Mouse (Mus musculus) heart, embryonic 11.5 days (tissue): ENCODE results near the gene Dcaf17. TPM values are rescaled to one million over a fixed set of nuclear protein-coding genes. Genes with fewer than 3 reads are reported as not detected.

ENCODE experiments used
- ATAC-seq: fragments of 200-750 bp; cut with Nextera tagmentation; replicated peaks from 2 replicates; pipeline ENCODE4 v1.8.0; 2017; ENCODE audit warnings: moderate library complexity; ENCODE audit not compliant: insufficient number of reproducible peaks, low FRiP score, low TSS enrichment
- H3K27ac ChIP-seq: fragments of 300-500 bp; sonication (generic); 2 replicates; pipeline ENCODE4 v1.5.1; 2014; ENCODE audit warnings: mild to moderate bottlenecking, low read depth, low read length
- H3K27me3 ChIP-seq: fragments of 300-500 bp; sonication (generic); 2 replicates; pipeline ENCODE4 v1.6.1; 2014; ENCODE audit warnings: mild to moderate bottlenecking, low read length, mixed read lengths; ENCODE audit not compliant: control insufficient read depth, insufficient read depth
- H3K36me3 ChIP-seq: fragments of 300-500 bp; sonication (generic); 2 replicates; pipeline ENCODE4 v1.6.1; 2014; ENCODE audit warnings: mild to moderate bottlenecking, low read length, moderate library complexity, mixed read lengths; ENCODE audit not compliant: control insufficient read depth, insufficient read depth
- H3K4me1 ChIP-seq: fragments of 300-500 bp; sonication (generic); 2 replicates; pipeline ENCODE4 v1.6.1; 2014; ENCODE audit warnings: low read length; ENCODE audit not compliant: control insufficient read depth, insufficient read depth
- H3K4me2 ChIP-seq: fragments of 300-500 bp; sonication (generic); 2 replicates; pipeline ENCODE4 v1.6.1; 2014; ENCODE audit warnings: mild to moderate bottlenecking, moderate library complexity
- H3K4me3 ChIP-seq: fragments of 300-500 bp; sonication (generic); 2 replicates; pipeline ENCODE4 v1.5.1; 2014; ENCODE audit warnings: low read depth, low read length
- H3K9ac ChIP-seq: fragments of 300-500 bp; sonication (generic); 2 replicates; pipeline ENCODE4 v1.6.1; 2014; ENCODE audit warnings: mild to moderate bottlenecking, low read depth, low read length, moderate library complexity
- H3K9me3 ChIP-seq: fragments of 300-500 bp; sonication (generic); replicated peaks from 2 replicates; pipeline ENCODE4 v1.6.1; 2016; ENCODE audit warnings: low read length; ENCODE audit not compliant: control insufficient read depth
- WGBS: fragments of 180-500 bp; shearing (Covaris S2); extraction: QIAGEN DNeasy Blood & Tissue Kit; methylation state at CpG from one replicate; pipeline ENCODE4 v1.1.7; 2014; ENCODE audit not compliant: insufficient replicate concordance; 5-methylcytosine and 5-hydroxymethylcytosine counted together
- polyA plus RNA-seq: library from polyadenylated mRNA; unstranded; fragments of >200 nt; fragmentation: Nextera tagmentation; extraction: Ambion mirVana; gene quantifications from 2 replicates; pipeline ENCODE4 v1.2.1, GENCODE M21; 2014

The Dcaf17 gene
- polyA plus RNA-seq, 1 experiment from 2014 or later, result 18.1 TPM

DNA sequence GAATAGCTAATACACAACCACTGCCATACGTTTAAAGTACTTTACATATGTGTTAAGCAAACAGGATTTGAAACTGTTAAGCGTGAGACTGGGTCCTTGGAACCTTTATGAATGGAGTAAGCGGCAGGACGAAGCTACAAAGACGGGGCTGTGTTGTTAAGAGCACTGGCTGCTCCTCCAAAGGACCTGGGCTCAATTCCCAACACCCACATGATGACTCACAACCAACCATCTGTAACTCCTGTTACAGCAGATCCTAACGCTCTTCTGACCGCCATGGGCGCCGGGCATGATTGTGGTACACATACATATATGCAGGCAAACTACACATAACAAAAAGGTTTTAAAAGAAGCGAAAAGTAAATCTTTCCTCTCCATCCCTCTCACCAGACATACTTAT is 65.7 kb downstream of the Dcaf17 start:
- ATAC-seq, result no peak
- H3K4me1 ChIP-seq, result peaks cover 7% of the 10 kb centered on the region; the same call in 1 of the 2 replicates
- no peaks in the 10 kb centered on the region for H3K9me3 ChIP-seq
- no peaks in the 10 kb centered on the region for H3K36me3 ChIP-seq
- H3K27me3 ChIP-seq, result peaks cover 10% of the 10 kb centered on the region
- no peak overlapping the region for H3K4me3 ChIP-seq
- H3K27ac ChIP-seq, result no peak overlapping the region
- WGBS, result 83% methylated on average over 10 of the region's 10 CpGs
- no peak overlapping the region for H3K9ac ChIP-seq
- H3K4me2 ChIP-seq, result no peak overlapping the region

DNA sequence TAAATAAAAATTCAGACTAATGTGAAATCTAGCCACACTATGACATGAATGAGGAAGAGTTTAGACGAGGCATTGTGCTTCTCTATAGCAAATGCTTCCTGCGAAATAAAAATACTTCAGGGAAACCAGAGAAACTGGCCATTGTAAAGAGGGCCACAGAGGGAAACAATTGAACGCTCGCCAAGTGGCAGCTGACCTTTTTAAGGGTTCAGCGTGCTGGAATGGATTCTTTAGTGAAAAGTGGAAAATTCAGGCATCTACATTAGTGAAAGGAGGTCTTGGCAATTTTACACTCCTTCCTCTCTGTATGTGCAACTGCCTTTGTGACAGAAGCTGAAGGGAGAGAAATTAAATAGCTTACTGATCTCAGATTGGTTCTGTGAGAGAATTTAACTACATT is 66.3 kb downstream of the Dcaf17 start:
- H3K36me3 ChIP-seq, result no peaks in the 10 kb centered on the region
- ATAC-seq, result no peak
- H3K4me3 ChIP-seq, result no peak overlapping the region
- no peak overlapping the region for H3K27ac ChIP-seq
- H3K4me2 ChIP-seq, result no peak overlapping the region
- H3K9me3 ChIP-seq, result no peaks in the 10 kb centered on the region
- no peak overlapping the region for H3K9ac ChIP-seq
- peaks cover 7% of the 10 kb centered on the region; the same call in 1 of the 2 replicates for H3K4me1 ChIP-seq
- whole genome bisulfite sequencing, result 64% methylated on average over 5 of the region's 5 CpGs
- H3K27me3 ChIP-seq, result peaks cover 10% of the 10 kb centered on the region

DNA sequence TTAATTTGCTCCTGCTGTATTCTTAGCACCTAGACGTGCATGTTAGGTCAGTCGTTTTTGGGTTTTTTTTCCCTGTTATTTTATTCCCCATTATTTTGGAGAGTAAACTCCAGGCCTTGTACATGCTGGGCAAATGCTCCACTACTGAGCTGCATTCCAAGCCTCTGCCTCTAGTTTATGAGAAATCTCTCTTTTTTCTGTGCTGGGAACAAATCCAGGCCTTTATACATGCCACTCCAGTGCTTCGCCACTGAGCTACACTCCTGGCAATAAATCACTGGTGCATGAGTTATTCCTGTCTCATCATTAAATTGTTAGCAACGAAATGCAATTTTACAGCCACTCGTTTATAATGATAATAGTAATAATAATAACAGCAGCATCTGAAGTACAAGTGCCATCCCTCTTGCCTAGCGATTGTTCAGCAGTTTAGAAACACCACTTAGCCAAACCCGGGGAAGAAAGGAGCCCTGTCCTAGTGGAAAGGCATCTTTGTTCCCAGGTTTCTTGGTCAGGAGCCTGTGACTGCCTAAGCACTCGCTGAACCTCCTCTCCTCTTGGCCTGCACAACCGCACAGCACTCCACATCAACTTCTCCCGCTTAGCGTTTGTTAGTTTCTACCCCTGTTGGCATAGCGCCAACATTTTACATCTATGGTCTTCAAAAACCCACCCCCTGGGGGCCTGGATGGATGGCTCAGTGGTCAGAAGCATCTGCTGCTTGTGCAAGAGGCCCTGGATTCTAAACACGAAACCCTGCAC is 67.3 kb downstream of the Dcaf17 start:
- Histone ChIP-seq H3K4me3 (no peak overlapping the region), H3K27ac (no peak overlapping the region), H3K4me1 (peaks cover 6% of the 10 kb centered on the region; the same call in 1 of the 2 replicates), H3K9me3 (no peaks in the 10 kb centered on the region), H3K9ac (no peak overlapping the region), H3K27me3 (peaks cover 8% of the 10 kb centered on the region), H3K36me3 (no peaks in the 10 kb centered on the region), H3K4me2 (no peak overlapping the region)
- WGBS, result 83% methylated on average over 13 of the region's 13 CpGs
- no peak for ATAC-seq

DNA sequence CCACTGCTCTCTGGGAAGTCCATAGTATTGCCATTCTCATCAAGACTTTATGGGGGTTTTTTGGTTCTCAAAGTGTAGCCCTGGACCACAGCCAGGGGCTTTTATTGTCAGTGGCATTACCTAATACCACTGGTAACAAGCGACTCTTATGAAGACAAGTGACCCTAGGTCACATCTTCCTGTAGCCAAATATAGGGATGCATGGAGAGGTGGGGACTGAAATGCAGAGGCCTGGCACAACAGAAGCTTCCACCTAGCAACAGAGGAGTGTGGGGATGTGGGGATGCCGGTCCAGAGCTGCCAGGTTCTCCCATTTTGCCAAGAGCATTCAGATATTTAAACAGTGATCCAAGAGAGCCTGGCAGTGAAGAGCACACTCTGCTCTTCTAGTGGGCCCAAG is 68.5 kb downstream of the Dcaf17 start:
- Histone ChIP-seq H3K4me1 (0 out of 2 replicates have a peak, but pooled peaks cover under 1% of the 10 kb centered on the region), H3K27ac (no peak overlapping the region), H3K4me2 (no peak overlapping the region), H3K27me3 (peaks cover 4% of the 10 kb centered on the region), H3K4me3 (no peak overlapping the region), H3K9me3 (no peaks in the 10 kb centered on the region), H3K36me3 (no peaks in the 10 kb centered on the region), H3K9ac (no peak overlapping the region)
- no peak for ATAC-seq
- WGBS, result 55% methylated on average over 2 of the region's 2 CpGs

DNA sequence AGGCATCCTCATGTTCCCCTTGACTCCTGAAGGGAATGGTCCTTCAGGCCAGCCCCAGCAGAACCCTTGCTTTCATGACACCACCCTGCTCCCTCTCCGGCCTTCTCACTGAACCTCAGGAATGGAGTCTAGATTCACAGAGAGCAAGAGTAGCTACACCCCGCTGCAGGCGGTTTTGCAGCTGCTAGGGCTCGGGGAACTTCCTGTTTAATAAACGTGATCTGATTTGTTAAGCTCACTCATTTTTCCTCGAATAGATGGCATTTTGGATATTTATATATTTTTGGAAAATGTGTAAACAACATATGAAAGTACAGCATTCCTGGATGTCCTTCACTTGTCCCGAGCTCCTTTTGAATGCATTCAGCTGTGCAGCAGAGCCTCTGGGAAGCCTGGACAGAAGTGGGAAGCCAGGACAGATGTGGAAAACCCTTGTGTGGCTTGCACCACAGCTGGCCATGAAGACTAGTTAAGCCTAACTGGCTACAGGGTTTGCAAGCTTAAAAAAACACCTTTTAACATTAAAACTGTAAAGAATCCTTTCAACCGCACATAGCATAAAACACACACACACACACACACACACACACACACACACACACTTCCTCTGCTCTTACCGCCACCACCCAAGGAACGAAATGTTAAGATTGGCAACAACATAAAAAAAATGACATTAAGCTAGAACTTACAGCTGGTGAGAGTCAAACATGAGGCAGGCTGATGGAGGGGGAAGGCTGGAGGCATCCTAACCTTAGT is 72.8 kb downstream of the Dcaf17 start:
- ATAC-seq, result no peak
- H3K27ac ChIP-seq, result no peak overlapping the region
- H3K9ac ChIP-seq, result no peak overlapping the region
- no peaks in the 10 kb centered on the region for H3K4me1 ChIP-seq
- H3K36me3 ChIP-seq, result no peaks in the 10 kb centered on the region
- H3K27me3 ChIP-seq, result no peaks in the 10 kb centered on the region
- WGBS, result 74% methylated on average over 10 of the region's 10 CpGs
- no peak overlapping the region for H3K4me3 ChIP-seq
- H3K9me3 ChIP-seq, result no peaks in the 10 kb centered on the region
- H3K4me2 ChIP-seq, result no peak overlapping the region

DNA sequence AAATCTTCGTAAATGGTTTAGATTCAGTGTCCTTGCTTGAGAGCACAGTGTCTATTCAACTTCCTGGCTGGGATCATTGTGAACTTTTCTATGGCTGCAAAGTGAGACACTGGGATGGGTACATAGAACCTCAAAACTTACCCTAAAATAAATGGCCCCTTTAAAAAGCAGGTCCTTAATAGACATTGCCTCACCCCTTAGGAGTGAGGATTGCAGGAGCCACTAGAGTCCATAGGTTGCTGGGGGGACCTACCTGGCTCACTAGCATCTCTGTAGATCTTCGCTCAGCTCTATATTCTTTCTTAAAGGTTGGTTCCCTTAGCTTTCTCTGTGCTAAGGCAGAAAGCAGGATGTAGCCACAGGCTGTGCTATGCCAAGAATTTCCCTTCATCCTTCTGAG is 75.2 kb downstream of the Dcaf17 start:
- Histone ChIP-seq H3K4me3 (no peak overlapping the region), H3K4me1 (no peaks in the 10 kb centered on the region), H3K9me3 (no peaks in the 10 kb centered on the region), H3K9ac (no peak overlapping the region), H3K4me2 (no peak overlapping the region), H3K36me3 (no peaks in the 10 kb centered on the region), H3K27me3 (no peaks in the 10 kb centered on the region), H3K27ac (no peak overlapping the region)
- WGBS, result 82% methylated on average over 2 of the region's 2 CpGs
- no peak for ATAC-seq

DNA sequence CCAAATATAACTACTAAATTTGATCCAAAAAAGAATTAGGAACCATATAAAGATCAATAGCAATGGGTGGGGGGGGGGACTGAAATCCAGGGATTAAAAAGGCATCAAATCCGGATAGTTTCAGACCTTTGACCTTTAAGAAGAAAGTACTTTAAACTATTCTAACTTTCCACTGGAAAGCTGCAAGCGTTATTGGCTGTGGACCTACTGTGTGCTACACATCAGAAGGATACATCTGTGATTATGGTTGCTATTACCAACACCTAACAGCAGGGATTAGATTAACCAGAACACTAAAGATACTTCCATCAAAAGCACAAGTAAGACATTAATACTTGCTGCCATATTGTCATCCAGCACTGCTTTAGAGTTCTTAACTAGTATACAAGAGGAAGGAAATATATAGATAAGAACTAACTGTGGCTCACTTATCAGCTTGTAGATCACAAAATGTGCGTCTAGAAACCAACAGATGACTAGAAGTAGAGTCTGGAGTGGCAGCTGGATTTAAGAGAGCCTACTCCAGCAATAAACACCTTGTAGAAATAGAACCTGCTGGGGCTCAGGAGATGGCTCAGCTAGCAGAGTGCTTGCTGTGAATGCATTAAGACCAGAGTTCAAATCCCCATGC is 76.9 kb downstream of the Dcaf17 start:
- H3K27me3 ChIP-seq, result no peaks in the 10 kb centered on the region
- no peak overlapping the region for H3K9ac ChIP-seq
- H3K4me3 ChIP-seq, result no peak overlapping the region
- H3K27ac ChIP-seq, result no peak overlapping the region
- H3K4me2 ChIP-seq, result no peak overlapping the region
- H3K36me3 ChIP-seq, result no peaks in the 10 kb centered on the region
- no peaks in the 10 kb centered on the region for H3K9me3 ChIP-seq
- H3K4me1 ChIP-seq, result no peaks in the 10 kb centered on the region
- WGBS, result 64% methylated on average over 3 of the region's 3 CpGs
- ATAC-seq, result no peak

DNA sequence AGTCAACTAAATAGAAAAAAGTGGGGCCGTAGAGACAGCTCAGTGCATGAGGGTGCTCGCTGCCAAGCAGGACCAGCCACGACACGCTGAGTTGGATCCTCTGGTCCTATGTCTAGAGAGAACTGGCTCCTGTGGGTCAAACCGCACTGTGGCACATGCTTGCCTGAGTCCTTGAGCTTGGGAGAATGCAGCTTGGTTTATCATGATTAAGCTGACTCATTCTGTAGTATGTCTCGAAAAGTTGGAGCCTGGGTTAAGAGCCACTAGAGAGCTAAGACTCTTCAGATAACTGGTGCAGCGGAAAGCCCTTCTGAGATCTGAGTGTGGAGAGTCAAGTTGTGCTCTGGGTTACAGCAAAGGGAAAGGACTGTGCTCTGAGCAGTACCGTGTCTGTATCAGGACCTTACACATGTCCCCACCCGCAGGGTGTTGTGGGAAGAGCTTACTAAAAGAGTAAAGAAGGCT is 78.9 kb downstream of the Dcaf17 start:
- Histone ChIP-seq H3K27me3 (no peaks in the 10 kb centered on the region), H3K9me3 (no peaks in the 10 kb centered on the region), H3K36me3 (no peaks in the 10 kb centered on the region), H3K4me1 (no peaks in the 10 kb centered on the region), H3K27ac (no peak overlapping the region), H3K4me3 (no peak overlapping the region), H3K9ac (no peak overlapping the region), H3K4me2 (no peak overlapping the region)
- 61% methylated on average over 9 of the region's 9 CpGs for WGBS
- no peak for ATAC-seq
